In the genomic region with DNA sequence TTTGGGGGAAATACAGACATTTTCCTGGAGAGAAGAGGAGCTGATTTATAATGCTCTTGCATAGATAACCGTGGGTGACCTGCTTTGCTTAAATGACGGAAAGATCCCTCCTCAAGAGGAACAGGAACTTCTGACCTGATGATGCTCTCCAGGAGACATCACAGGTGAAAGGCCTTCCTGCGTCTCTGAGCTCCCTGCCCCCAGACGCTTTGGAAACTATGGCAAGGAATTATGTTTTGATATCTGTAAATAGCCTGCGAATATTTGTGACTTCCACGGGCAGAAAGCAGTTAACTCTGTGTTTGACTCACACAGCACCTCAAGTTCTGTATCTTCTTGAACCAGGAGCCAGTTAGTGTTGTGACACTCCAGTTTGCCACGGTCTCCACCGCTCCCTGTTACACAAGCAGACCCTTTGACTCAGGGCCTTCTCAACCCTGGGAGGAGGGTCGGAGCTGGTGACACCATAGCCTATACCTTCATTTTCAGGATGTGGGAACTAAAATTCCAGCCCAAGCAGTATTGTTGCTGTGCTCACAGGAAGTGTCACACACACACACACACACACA, we compare ENCODE assay signal across 21 mouse cellular contexts. TPM values are rescaled to one million over a fixed set of nuclear protein-coding genes. Genes with fewer than 3 reads are reported as not detected.
DNase-seq lines count a peak whose midpoint lies in the region; ATAC-seq and TF ChIP-seq lines count a peak whose summit lies in the region.
"Had no signal": no experiment of that assay in that cellular context is flagged by ENCODE, and none has a peak within 500 bp of the region (broad histone marks: within the 10 kb centered on the region; RNA-seq: fewer than 3 reads in every experiment).

No protein-coding gene starts in this region.

- H3K36me3 ChIP-seq in heart, embryonic 16.5 days (ENCODE audit: control insufficient read depth, insufficient read depth): no peaks in the 10 kb centered on the region
- H3K36me3 ChIP-seq in small intestine, adult 2 months (ENCODE audit: control insufficient read depth, insufficient read depth, low read length): no peaks in the 10 kb centered on the region
- H3K36me3 ChIP-seq in embryonic facial prominence, embryonic 10.5 days (replicated peaks): no peaks in the 10 kb centered on the region
- H3K36me3 ChIP-seq: hindbrain, embryonic 13.5 days; midbrain, embryonic 10.5 days; neural tube, embryonic 15.5 days had no signal

- ATAC-seq in heart, embryonic 16.5 days (replicated peaks; ENCODE audit: extremely low read depth, insufficient read depth, low FRiP score): no peak
- ATAC-seq in common myeloid progenitor, adult 5-6 weeks (replicated peaks; ENCODE audit: low read depth, poor library complexity, severe bottlenecking): peak; percentile 15; the same call in 1 of the 2 replicates
- ATAC-seq: forebrain, embryonic 14.5 days had no signal

- 65% methylated on average over 9 of the region's 9 CpGs for WGBS in heart, embryonic 16.5 days
- WGBS in small intestine, adult 2 months: 71% methylated on average over 9 of the region's 9 CpGs
- 87% methylated on average over 9 of the region's 9 CpGs for WGBS in embryonic facial prominence, embryonic 10.5 days

- H3K27ac ChIP-seq in heart, embryonic 16.5 days (ENCODE audit: low read length): peak overlapping the region; percentile 56
- peak overlapping the region; percentile 5; the same call in 1 of the 2 replicates for H3K27ac ChIP-seq in small intestine, adult 2 months (ENCODE audit: insufficient read depth, low read depth, low read length)
- no peak overlapping the region for H3K27ac ChIP-seq in embryonic facial prominence, embryonic 10.5 days (replicated peaks)
- H3K27ac ChIP-seq: hindbrain, embryonic 13.5 days; midbrain, embryonic 10.5 days; neural tube, embryonic 15.5 days had no signal

- no peaks in the 10 kb centered on the region for H3K9me3 ChIP-seq in heart, embryonic 16.5 days (replicated peaks; ENCODE audit: control insufficient read depth, low read length)
- H3K9me3 ChIP-seq in embryonic facial prominence, embryonic 10.5 days: no peaks in the 10 kb centered on the region
- H3K9me3 ChIP-seq: hindbrain, embryonic 13.5 days; midbrain, embryonic 10.5 days; neural tube, embryonic 15.5 days had no signal

- no peak for TF ChIP-seq CTCF in small intestine, adult 2 months (IDR thresholded peaks at IDR 0.05; ENCODE audit: extremely low read depth, insufficient read length, insufficient replicate concordance, low read depth, low read length)

- H3K9ac ChIP-seq in heart, embryonic 16.5 days (ENCODE audit: low read length): no peak overlapping the region
- H3K9ac ChIP-seq: hindbrain, embryonic 13.5 days; neural tube, embryonic 15.5 days had no signal

- no peak overlapping the region for H3K4me2 ChIP-seq in heart, embryonic 16.5 days (ENCODE audit: low read depth, low read length)
- H3K4me2 ChIP-seq: hindbrain, embryonic 13.5 days; neural tube, embryonic 15.5 days had no signal

- peaks cover 3% of the 10 kb centered on the region for H3K4me1 ChIP-seq in heart, embryonic 16.5 days (ENCODE audit: control insufficient read depth, insufficient read depth, low read length)
- no peaks in the 10 kb centered on the region for H3K4me1 ChIP-seq in small intestine, adult 2 months (ENCODE audit: control insufficient read depth, insufficient read depth, insufficient read length, low read length)
- H3K4me1 ChIP-seq in embryonic facial prominence, embryonic 10.5 days: peaks cover 15% of the 10 kb centered on the region
- H3K4me1 ChIP-seq: neural tube, embryonic 15.5 days had no signal

- no peaks in the 10 kb centered on the region for H3K27me3 ChIP-seq in heart, embryonic 16.5 days (ENCODE audit: control insufficient read depth, insufficient read depth, low read length)
- no peaks in the 10 kb centered on the region for H3K27me3 ChIP-seq in small intestine, adult 2 months (ENCODE audit: control insufficient read depth, insufficient read depth, low read length)
- H3K27me3 ChIP-seq in embryonic facial prominence, embryonic 10.5 days (replicated peaks; ENCODE audit: low read depth, poor library complexity, severe bottlenecking): no peaks in the 10 kb centered on the region
- H3K27me3 ChIP-seq: neural tube, embryonic 15.5 days had no signal

- intact Hi-C loops in heart, postnatal 25 days (cut with DNase I): loop anchor here (5.0 kb wide), 1 partner anchor 78 kb away; no protein-coding TSS in a partner anchor

- no peak for TF ChIP-seq POLR2A in small intestine, adult 2 months (IDR thresholded peaks at IDR 0.05; ENCODE audit: low read depth, low read length)

- no peak for DNase-seq in heart, postnatal 25 days (ENCODE audit: low spot score)
- DNase-seq in thymus, postnatal 14 days: peak; percentile 39
- no peak for DNase-seq in thymus, postnatal 4 days
- DNase-seq in left cerebral cortex, adult 11 months (ENCODE audit: low spot score): no peak
- DNase-seq in embryonic facial prominence, embryonic 10.5 days (ENCODE audit: low spot score): no peak
- DNase-seq: cerebellum, adult 2 months; cerebellum, postnatal 25 days; embryo, embryonic 11 days; gastrocnemius, postnatal 10 days; heart, postnatal 10 days; kidney, adult 8-10 months; kidney, postnatal 14 days; lung, postnatal 4 days had no signal

- H3K4me3 ChIP-seq in heart, embryonic 16.5 days (ENCODE audit: low read length): no peak overlapping the region
- H3K4me3 ChIP-seq in small intestine, adult 2 months (ENCODE audit: low read depth, low read length): no peak overlapping the region
- no peak overlapping the region for H3K4me3 ChIP-seq in embryonic facial prominence, embryonic 10.5 days
- H3K4me3 ChIP-seq: hindbrain, embryonic 13.5 days; midbrain, embryonic 10.5 days; neural tube, embryonic 15.5 days had no signal

RNA-seq across cellular contexts. Expression of gene Prkch, which starts 9.7 kb away (rescaled TPM):
- 12.4 and 15.2 TPM in 2 replicates for polyA plus RNA-seq in heart, embryonic 16.5 days (2015; fragmentation: Nextera tagmentation; extraction: Ambion mirVana)
- 10 to 100 TPM; 16.1 to 18.8 TPM for total RNA-seq in heart, postnatal 25 days (2021)
- 15.9 and 18.0 TPM in 2 replicates for total RNA-seq in common myeloid progenitor, adult 5-6 weeks (2017)
- 1.9 and 3.2 TPM in 2 replicates for polyA plus RNA-seq in small intestine, adult 2 months (2012; rRNA removed)
- 6.7 and 6.9 TPM in 2 replicates for polyA plus RNA-seq in embryonic facial prominence, embryonic 10.5 days (2016; fragmentation: Nextera tagmentation; extraction: Ambion mirVana)

RNA-seq across cellular contexts. Expression of gene Tmem30b, which starts 48.1 kb away (rescaled TPM):
- 1.9 and 3.0 TPM in 2 replicates for polyA plus RNA-seq in heart, embryonic 16.5 days (2015; fragmentation: Nextera tagmentation; extraction: Ambion mirVana)
- total RNA-seq in heart, postnatal 25 days (2021): under 1 TPM; 0.08 to 0.13 TPM
- 0.46 TPM in 1 of 2 replicates, not detected in the other for total RNA-seq in common myeloid progenitor, adult 5-6 weeks (2017)
- 123 and 184 TPM in 2 replicates for polyA plus RNA-seq in small intestine, adult 2 months (2012; rRNA removed)
- polyA plus RNA-seq in embryonic facial prominence, embryonic 10.5 days (2016; fragmentation: Nextera tagmentation; extraction: Ambion mirVana): 8.1 and 11.0 TPM in 2 replicates
- polyA plus RNA-seq: C2C12 had no signal

Comparison
In these comparisons a context has a peak if more than half of its experiments do, and no peak if none do; other contexts are left out.
1. RNA of gene Tmem30b, which starts 48.1 kb away (polyA plus RNA-seq): 123 to 184 TPM in small intestine, adult 2 months; 8.1 to 11.0 TPM in embryonic facial prominence, embryonic 10.5 days and 1.9 to 3.0 TPM in heart, embryonic 16.5 days; every median in the first group is over 10 times any median in the second.